Mouse (Mus musculus) layer of hippocampus, adult 18-20 months (tissue): ENCODE data around the gene Igfals. TPM values are rescaled to one million over a fixed set of nuclear protein-coding genes. Genes with fewer than 3 reads are reported as not detected.

Source experiments
- total RNA-seq, 2 experiments: library from RNA; stranded (reverse); gene quantifications; 2 replicates each; pipeline ENCODE4 v1.2.3; 2021

The Igfals gene
- total RNA-seq, 2 experiments from 2014 or later, result not detected

Other genes starting within 250 kb of the Igfals start
- gene Tsc2, start 233.4 kb upstream of the Igfals start, total RNA-seq, result 100 to 1,000 TPM; 182 to 189 TPM
- 1 to 10 TPM; 4.9 to 6.1 TPM for gene Nthl1, start 233.3 kb upstream of the Igfals start, total RNA-seq
- 10 to 100 TPM; 39.7 to 41.0 TPM for gene Slc9a3r2, start 215.7 kb upstream of the Igfals start, total RNA-seq
- gene Npw, start 207.5 kb upstream of the Igfals start, total RNA-seq, result 1 to 10 TPM; 1.3 to 2.0 TPM
- gene Zfp598, start 196.3 kb upstream of the Igfals start, total RNA-seq, result 10 to 100 TPM; 39.6 to 42.8 TPM
- gene Syngr3, start 176.0 kb upstream of the Igfals start, total RNA-seq, result 100 to 1,000 TPM; 159 to 169 TPM
- 10 to 100 TPM; 18.8 to 23.1 TPM for gene Gfer, start 169.8 kb upstream of the Igfals start, total RNA-seq
- 1 to 10 TPM; 3.2 to 3.7 TPM for gene Noxo1, start 169.8 kb upstream of the Igfals start, total RNA-seq
- 10 to 100 TPM; 31.7 to 32.5 TPM for gene Tbl3, start 158.3 kb upstream of the Igfals start, total RNA-seq
- gene Rnf151, start 147.9 kb upstream of the Igfals start, total RNA-seq, result under 1 TPM in 1 of 2 experiments, not detected in 1; 0.27 TPM
- 100 to 1,000 TPM; 318 to 320 TPM for gene Rps2, start 147.9 kb upstream of the Igfals start, total RNA-seq
- 100 to 1,000 TPM; 226 to 238 TPM for gene Ndufb10, start 141.5 kb upstream of the Igfals start, total RNA-seq
- under 1 TPM; 0.27 to 0.43 TPM for gene Rpl3l, start 138.2 kb upstream of the Igfals start, total RNA-seq
- 10 to 100 TPM; 41.3 to 45.5 TPM for gene Msrb1, start 129.4 kb upstream of the Igfals start, total RNA-seq
- gene Hs3st6, start 113.0 kb upstream of the Igfals start, total RNA-seq, result under 1 TPM; 0.35 to 0.38 TPM
- not detected for gene Meiob, start 61.7 kb upstream of the Igfals start, total RNA-seq
- 100 to 1,000 TPM; 129 TPM for gene Hagh, start 25.9 kb upstream of the Igfals start, total RNA-seq
- 10 to 100 TPM; 21.4 to 21.7 TPM for gene Fahd1, start 15.6 kb upstream of the Igfals start, total RNA-seq
- gene Nubp2, start 20.4 kb downstream of the Igfals start, total RNA-seq, result 10 to 100 TPM; 32.3 to 33.5 TPM
- 10 to 100 TPM; 47.5 to 48.3 TPM for gene Spsb3, start 20.6 kb downstream of the Igfals start, total RNA-seq
- gene Eme2, start 29.1 kb downstream of the Igfals start, total RNA-seq, result 10 to 100 TPM; 52.0 to 53.1 TPM
- 10 to 100 TPM; 75.4 to 78.6 TPM for gene Mrps34, start 29.1 kb downstream of the Igfals start, total RNA-seq
- 10 to 100 TPM; 60.7 to 61.2 TPM for gene Nme3, start 30.5 kb downstream of the Igfals start, total RNA-seq
- gene Mapk8ip3, start 71.0 kb downstream of the Igfals start, total RNA-seq, result 100 to 1,000 TPM; 388 to 404 TPM
- gene Jpt2, start 94.7 kb downstream of the Igfals start, total RNA-seq, result 1 to 10 TPM; 5.9 to 6.4 TPM
- gene Cramp1l, start 149.8 kb downstream of the Igfals start, total RNA-seq, result 10 to 100 TPM; 27.2 to 27.8 TPM
- gene Ift140, start 150.1 kb downstream of the Igfals start, total RNA-seq, result 10 to 100 TPM; 21.2 to 23.2 TPM
- 1 to 10 TPM; 7.4 to 9.2 TPM for gene Tmem204, start 217.6 kb downstream of the Igfals start, total RNA-seq
- gene Telo2, start 250.0 kb downstream of the Igfals start, total RNA-seq, result 10 to 100 TPM; 29.9 to 35.3 TPM